In genomic region chr1:177441492-177442195, GRCm38 (mm10) we compare ENCODE assay signal across 8 mouse cellular contexts. TPM values are rescaled to one million over a fixed set of nuclear protein-coding genes. Genes with fewer than 3 reads are reported as not detected.
A peak's percentile ranks its signal among the peaks of the same experiment; 100 is the strongest.
DNase-seq lines count a peak whose midpoint lies in the region; ATAC-seq and TF ChIP-seq lines count a peak whose summit lies in the region.

No protein-coding gene starts in this region.

- TF ChIP-seq CTCF in liver, embryonic 14.5 days (IDR thresholded peaks at IDR 0.05; ENCODE audit: low read depth): peak; percentile 20; the same call in 1 of the 2 replicates
- TF ChIP-seq CTCF in stomach, postnatal 0 days (IDR thresholded peaks at IDR 0.05; ENCODE audit: low read depth): peak; percentile 30

- no peaks in the 10 kb centered on the region for H3K9me3 ChIP-seq in heart, embryonic 15.5 days (replicated peaks)
- no peaks in the 10 kb centered on the region for H3K9me3 ChIP-seq in liver, embryonic 14.5 days (ENCODE audit: control insufficient read depth, low read length)
- H3K9me3 ChIP-seq in neural tube, embryonic 11.5 days (ENCODE audit: control insufficient read depth, low read length): no peaks in the 10 kb centered on the region
- no peaks in the 10 kb centered on the region for H3K9me3 ChIP-seq in stomach, postnatal 0 days (ENCODE audit: control insufficient read depth, low read length)

- H3K27me3 ChIP-seq in heart, embryonic 15.5 days: no peaks in the 10 kb centered on the region
- no peaks in the 10 kb centered on the region for H3K27me3 ChIP-seq in liver, embryonic 14.5 days (ENCODE audit: control insufficient read depth, insufficient read depth, low read length)
- H3K27me3 ChIP-seq in neural tube, embryonic 11.5 days (ENCODE audit: control insufficient read depth, insufficient read depth, low read length): no peaks in the 10 kb centered on the region
- H3K27me3 ChIP-seq in stomach, postnatal 0 days (ENCODE audit: control insufficient read depth, insufficient read depth, low read length): no peaks in the 10 kb centered on the region

- peaks cover 25% of the 10 kb centered on the region for H3K4me1 ChIP-seq in heart, embryonic 15.5 days (replicated peaks)
- H3K4me1 ChIP-seq in liver, embryonic 14.5 days (replicated peaks; ENCODE audit: control insufficient read depth in 2 of 2, insufficient read depth in 2 of 2, low read length in 1 of 2): peaks cover 3 to 12% of the 10 kb centered on the region in 2 experiments
- peaks cover 5% of the 10 kb centered on the region for H3K4me1 ChIP-seq in neural tube, embryonic 11.5 days (ENCODE audit: control insufficient read depth, insufficient read depth, low read length)
- no peaks in the 10 kb centered on the region for H3K4me1 ChIP-seq in stomach, postnatal 0 days (replicated peaks; ENCODE audit: control insufficient read depth, insufficient read depth)

- H3K27ac ChIP-seq in heart, embryonic 15.5 days: peak overlapping the region; percentile 98
- H3K27ac ChIP-seq in liver, embryonic 14.5 days: peak overlapping the region; percentile 91
- peak overlapping the region; percentile 99 for H3K27ac ChIP-seq in neural tube, embryonic 11.5 days (ENCODE audit: low read depth, low read length)
- peak overlapping the region; percentile 97 for H3K27ac ChIP-seq in stomach, postnatal 0 days (replicated peaks)

- H3K4me2 ChIP-seq in heart, embryonic 15.5 days: peak overlapping the region; percentile 77
- H3K4me2 ChIP-seq in liver, embryonic 14.5 days (ENCODE audit: low read depth): peak overlapping the region; percentile 98
- H3K4me2 ChIP-seq in neural tube, embryonic 11.5 days (ENCODE audit: low read depth): peak overlapping the region; percentile 72
- peak overlapping the region; percentile 79 for H3K4me2 ChIP-seq in stomach, postnatal 0 days (replicated peaks; ENCODE audit: low read depth)

- peak overlapping the region; percentile 80 for H3K4me3 ChIP-seq in heart, embryonic 15.5 days
- H3K4me3 ChIP-seq in liver, embryonic 14.5 days (ENCODE audit: insufficient read depth in 1 of 2, low read depth in 2 of 2, low read length in 2 of 2): peak overlapping the region; percentile 79 to 88
- peak overlapping the region; percentile 96 for H3K4me3 ChIP-seq in neural tube, embryonic 11.5 days (ENCODE audit: low read depth, low read length)
- peak overlapping the region; percentile 79 for H3K4me3 ChIP-seq in stomach, postnatal 0 days (ENCODE audit: low read depth, low read length)

- ATAC-seq in CD4-positive, CD25-positive, alpha-beta regulatory T cell, adult 4 months: peak; percentile 88
- ATAC-seq in heart, embryonic 15.5 days (replicated peaks; ENCODE audit: insufficient number of reproducible peaks, insufficient read depth, low FRiP score, low read depth): peak; percentile 99
- peak; percentile 96 for ATAC-seq in liver, embryonic 14.5 days (ENCODE audit: insufficient read depth)
- peak; percentile 97 for ATAC-seq in neural tube, embryonic 11.5 days (ENCODE audit: insufficient read depth, low FRiP score, low TSS enrichment)
- peak; percentile 99 for ATAC-seq in stomach, postnatal 0 days (ENCODE audit: low FRiP score, low TSS enrichment)

- TF ChIP-seq EP300 in liver, embryonic 14.5 days (IDR thresholded peaks at IDR 0.05; ENCODE audit: low read depth): no peak
- no peak for TF ChIP-seq EP300 in stomach, postnatal 0 days (optimal IDR thresholded peaks at IDR 0.05)

- peak; percentile 89 for DNase-seq in c-Kit-negative CD71-positive TER-119-positive erythroid progenitor cells, embryonic 14.5 days (ENCODE audit: low read depth, low spot score)
- DNase-seq in fibroblast of lung, adult 2 months (ENCODE audit: low read depth): peak; percentile 93
- peak; percentile 97 to 100 for DNase-seq in kidney, postnatal 25 days
- peak; percentile 90 to 92 (median 91) for DNase-seq in liver, embryonic 14.5 days (ENCODE audit: low read depth in 3 of 3, low spot score in 3 of 3)
- DNase-seq in neural tube, embryonic 11.5 days (ENCODE audit: low spot score): peak; percentile 98
- peak; percentile 98 for DNase-seq in stomach, postnatal 0 days (ENCODE audit: low spot score)

- under 1% methylated on average over 72 of the region's 87 CpGs for WGBS in heart, embryonic 15.5 days
- under 1% methylated on average over 87 of the region's 87 CpGs for WGBS in liver, embryonic 14.5 days (ENCODE audit: insufficient replicate concordance)
- 0% methylated on average over 79 of the region's 87 CpGs for WGBS in neural tube, embryonic 11.5 days
- under 1% methylated on average over 69 of the region's 87 CpGs for WGBS in stomach, postnatal 0 days

- H3K9ac ChIP-seq in heart, embryonic 15.5 days: peak overlapping the region; percentile 86
- peak overlapping the region; percentile 87 for H3K9ac ChIP-seq in liver, embryonic 14.5 days (replicated peaks)
- peak overlapping the region; percentile 84 for H3K9ac ChIP-seq in neural tube, embryonic 11.5 days (ENCODE audit: low read length)
- H3K9ac ChIP-seq in stomach, postnatal 0 days (ENCODE audit: low read length): peak overlapping the region; percentile 78

- H3K36me3 ChIP-seq in heart, embryonic 15.5 days: no peaks in the 10 kb centered on the region
- H3K36me3 ChIP-seq in liver, embryonic 14.5 days (replicated peaks; ENCODE audit: control insufficient read depth, insufficient read depth, low read depth): no peaks in the 10 kb centered on the region
- no peaks in the 10 kb centered on the region for H3K36me3 ChIP-seq in neural tube, embryonic 11.5 days (ENCODE audit: control insufficient read depth, insufficient read depth, low read length)
- H3K36me3 ChIP-seq in stomach, postnatal 0 days (ENCODE audit: control insufficient read depth, insufficient read depth, low read length): no peaks in the 10 kb centered on the region

RNA-seq across cellular contexts. Expression of gene Zbtb18, which starts 0.5 kb away (rescaled TPM):
- polyA plus RNA-seq in CD4-positive, CD25-positive, alpha-beta regulatory T cell, adult 4 months (2017; shearing (Covaris generic)): 1 to 10 TPM; 1.7 to 3.2 TPM
- 1.4 and 1.9 TPM in 2 replicates for polyA plus RNA-seq in heart, embryonic 15.5 days (2015; fragmentation: Nextera tagmentation; extraction: Ambion mirVana)
- polyA plus RNA-seq in liver, embryonic 14.5 days (2012; rRNA removed): 4.2 and 4.5 TPM in 2 replicates
- 0.55 and 0.85 TPM in 2 replicates for polyA plus RNA-seq in liver, embryonic 14.5 days (2014; fragmentation: Nextera tagmentation; extraction: Ambion mirVana)
- 8.5 and 11.6 TPM in 2 replicates for polyA plus RNA-seq in neural tube, embryonic 11.5 days (2014; fragmentation: Nextera tagmentation; extraction: Ambion mirVana)
- polyA plus RNA-seq in stomach, postnatal 0 days (2015; fragmentation: Nextera tagmentation; extraction: Ambion mirVana): 1.4 and 1.6 TPM in 2 replicates

Comparison
In these comparisons a context has a peak if more than half of its experiments do, and no peak if none do; other contexts are left out.
1. Peak in every context shown above with its lines: DNase-seq, ATAC-seq, H3K4me3 ChIP-seq and H3K27ac ChIP-seq.